Mouse (Mus musculus): ENCODE data around the gene Hs1bp3. TPM values are rescaled to one million over a fixed set of nuclear protein-coding genes. Genes with fewer than 3 reads are reported as not detected.

Hs1bp3 gene
- polyA plus RNA-seq, 1 experiment = 11.1 TPM

- TF ChIP-seq GATA1 (IDR thresholded peaks at IDR 0.05; ENCODE audit: borderline replicate concordance, low read length) = no peak
- no peak for TF ChIP-seq FLI1 (IDR thresholded peaks at IDR 0.05; ENCODE audit: low read length)
- H3K9me3 ChIP-seq = no peaks in the 10 kb centered on the region
- H3K36me3 ChIP-seq (replicated peaks; ENCODE audit: low read length) = peaks cover 95% of the 10 kb centered on the region
- H3K4me1 ChIP-seq = peaks cover 98% of the 10 kb centered on the region
- no peak overlapping the region for H3K4me3 ChIP-seq (replicated peaks)
- H3K27me3 ChIP-seq (replicated peaks) = no peaks in the 10 kb centered on the region
Observed at GRCm38 (mm10) chr12:8332174-8332542, 18.9 kb downstream of the Hs1bp3 start.

DNA sequence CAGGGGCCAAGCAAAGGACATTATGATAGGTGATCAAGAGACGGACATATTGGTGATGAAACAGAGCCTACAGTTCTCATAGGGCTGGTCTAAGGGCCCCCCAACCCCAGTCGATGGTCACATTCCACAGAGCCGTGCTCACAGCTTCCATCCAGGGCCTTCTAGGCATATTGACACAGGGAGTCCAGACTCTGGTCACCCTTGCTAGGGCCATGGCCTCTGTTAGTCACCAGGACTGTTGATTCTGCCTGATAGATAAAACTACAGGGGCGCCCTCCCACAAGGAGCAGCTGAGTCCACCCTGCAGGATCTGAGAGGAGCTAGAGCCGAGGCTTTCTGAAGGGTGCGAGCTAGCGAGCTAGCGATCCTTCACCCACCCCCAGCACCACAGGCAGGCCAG is 20.4 kb downstream of the Hs1bp3 start:
- Histone ChIP-seq H3K4me3 (replicated peaks) (no peak overlapping the region), H3K4me1 (peaks cover 98% of the 10 kb centered on the region), H3K27me3 (replicated peaks) (no peaks in the 10 kb centered on the region), H3K36me3 (replicated peaks; ENCODE audit: low read length) (peaks cover 96% of the 10 kb centered on the region), H3K9me3 (no peaks in the 10 kb centered on the region)
- TF ChIP-seq FLI1 (IDR thresholded peaks at IDR 0.05; ENCODE audit: low read length) (no peak), GATA1 (IDR thresholded peaks at IDR 0.05; ENCODE audit: borderline replicate concordance, low read length) (no peak)

GRCm38 (mm10) chr12:8334261-8334660 is 21.0 kb downstream of the Hs1bp3 start:
- Histone ChIP-seq H3K27me3 (replicated peaks) (no peaks in the 10 kb centered on the region), H3K4me1 (peaks cover 100% of the 10 kb centered on the region), H3K9me3 (no peaks in the 10 kb centered on the region), H3K4me3 (replicated peaks) (no peak overlapping the region), H3K36me3 (replicated peaks; ENCODE audit: low read length) (peaks cover 96% of the 10 kb centered on the region)
- TF ChIP-seq GATA1 (IDR thresholded peaks at IDR 0.05; ENCODE audit: borderline replicate concordance, low read length) = no peak
- no peak for TF ChIP-seq FLI1 (IDR thresholded peaks at IDR 0.05; ENCODE audit: low read length)

DNA sequence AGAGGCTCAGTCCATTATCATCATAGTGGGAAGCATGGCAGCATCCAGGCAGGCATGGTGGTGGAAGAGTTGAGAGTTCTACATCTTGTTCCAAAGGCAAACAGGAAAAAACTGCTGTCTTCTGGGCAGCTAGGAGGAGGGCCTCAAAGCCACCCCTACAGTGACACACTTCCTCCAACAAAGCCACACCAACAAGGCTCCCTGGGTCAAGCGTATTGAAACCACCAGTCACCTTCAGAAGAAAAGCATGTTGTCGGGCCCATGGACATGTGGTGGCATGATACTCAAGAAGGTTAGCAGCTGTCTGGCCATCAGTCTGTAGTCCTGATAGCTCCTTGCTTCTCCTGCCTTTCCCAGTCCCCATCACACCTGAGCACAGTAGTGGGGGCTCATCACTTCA is 22.3 kb downstream of the Hs1bp3 start:
- peak overlapping the region; percentile 57 for H3K4me3 ChIP-seq (replicated peaks)
- TF ChIP-seq GATA1 (IDR thresholded peaks at IDR 0.05; ENCODE audit: borderline replicate concordance, low read length) = no peak
- no peak for TF ChIP-seq FLI1 (IDR thresholded peaks at IDR 0.05; ENCODE audit: low read length)
- H3K36me3 ChIP-seq (replicated peaks; ENCODE audit: low read length) = peaks cover 96% of the 10 kb centered on the region
- H3K9me3 ChIP-seq = no peaks in the 10 kb centered on the region
- H3K4me1 ChIP-seq = peaks cover 100% of the 10 kb centered on the region
- no peaks in the 10 kb centered on the region for H3K27me3 ChIP-seq (replicated peaks)

DNA sequence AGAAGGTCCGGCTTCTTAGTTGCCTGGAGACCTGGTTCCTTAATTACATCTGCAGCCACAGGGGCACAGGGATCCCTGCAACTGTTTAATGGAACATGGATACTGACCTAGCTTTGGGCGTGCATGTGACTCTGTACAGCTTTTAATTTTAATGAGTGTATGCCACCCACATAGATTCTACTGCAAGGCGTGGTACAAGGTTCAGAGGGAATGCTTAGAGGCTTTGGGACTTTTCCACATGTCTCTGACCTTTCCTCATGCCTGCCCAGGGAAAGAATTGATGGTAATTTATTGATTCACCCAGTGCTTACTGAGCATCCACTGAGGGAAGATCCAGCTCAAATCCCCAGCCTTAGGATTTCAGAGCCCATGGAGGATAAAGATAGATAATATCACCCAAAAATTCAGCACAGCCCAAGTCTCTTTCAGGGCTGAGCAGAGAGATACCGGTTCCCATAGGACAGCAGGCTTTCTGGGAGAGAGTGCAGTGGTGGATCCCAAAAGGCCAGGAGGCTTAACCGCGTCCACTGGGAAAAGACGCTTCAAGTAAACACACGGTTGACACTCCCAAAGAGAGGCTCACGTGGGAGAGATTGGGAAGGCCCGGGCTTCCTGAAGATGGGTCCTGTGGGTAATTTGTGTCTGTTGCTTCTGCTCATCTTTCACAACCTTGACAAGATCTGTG is 23.5 kb downstream of the Hs1bp3 start:
- Histone ChIP-seq H3K36me3 (replicated peaks; ENCODE audit: low read length) (peaks cover 96% of the 10 kb centered on the region), H3K27me3 (replicated peaks) (no peaks in the 10 kb centered on the region), H3K4me1 (peaks cover 100% of the 10 kb centered on the region), H3K9me3 (no peaks in the 10 kb centered on the region), H3K4me3 (replicated peaks) (no peak overlapping the region)
- TF ChIP-seq GATA1 (IDR thresholded peaks at IDR 0.05; ENCODE audit: borderline replicate concordance, low read length) = no peak
- no peak for TF ChIP-seq FLI1 (IDR thresholded peaks at IDR 0.05; ENCODE audit: low read length)

DNA sequence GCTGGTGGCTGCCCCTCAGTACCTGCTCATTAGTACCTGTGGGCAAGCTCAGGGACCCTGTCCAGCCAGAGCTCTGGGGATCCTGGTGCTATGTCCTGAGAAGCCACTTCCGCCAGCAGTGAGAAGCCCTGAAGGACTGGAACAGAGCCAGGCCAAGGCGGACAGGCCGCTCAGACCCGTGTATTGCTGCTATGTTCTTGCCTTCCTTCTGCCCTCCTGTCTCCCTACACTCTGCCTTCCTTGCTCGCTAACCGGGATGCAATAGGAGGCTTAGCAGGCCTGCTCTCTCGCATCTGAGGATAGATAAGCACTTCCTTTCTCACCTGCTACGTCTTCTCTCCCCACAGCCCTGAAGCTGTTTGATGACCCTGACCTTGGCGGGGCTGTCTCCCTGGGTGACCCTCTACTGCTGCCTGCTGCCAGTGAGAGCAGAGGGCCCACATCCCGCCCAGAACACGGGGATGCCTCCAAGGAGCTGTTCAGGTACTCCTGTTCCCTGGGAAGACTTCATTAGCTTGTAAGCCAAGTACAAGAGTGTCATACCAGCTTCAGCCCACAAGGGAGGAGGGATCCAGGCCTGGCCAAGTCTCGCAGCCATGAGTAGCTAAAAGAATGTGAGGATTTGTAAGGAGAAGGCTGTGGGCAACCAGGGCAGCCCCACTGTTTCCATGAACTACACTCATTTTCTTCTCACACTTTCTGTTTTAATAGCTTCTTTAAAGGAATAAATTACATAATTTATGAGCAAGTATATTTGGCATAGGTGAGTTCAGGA is 24.2 kb downstream of the Hs1bp3 start:
- Histone ChIP-seq H3K4me3 (replicated peaks) (no peak overlapping the region), H3K4me1 (peaks cover 100% of the 10 kb centered on the region), H3K27me3 (replicated peaks) (no peaks in the 10 kb centered on the region), H3K9me3 (no peaks in the 10 kb centered on the region), H3K36me3 (replicated peaks; ENCODE audit: low read length) (peaks cover 96% of the 10 kb centered on the region)
- no peak for TF ChIP-seq FLI1 (IDR thresholded peaks at IDR 0.05; ENCODE audit: low read length)
- TF ChIP-seq GATA1 (IDR thresholded peaks at IDR 0.05; ENCODE audit: borderline replicate concordance, low read length) = no peak

- Histone ChIP-seq H3K4me3 (replicated peaks) (no peak overlapping the region), H3K27me3 (replicated peaks) (no peaks in the 10 kb centered on the region), H3K36me3 (replicated peaks; ENCODE audit: low read length) (peaks cover 97% of the 10 kb centered on the region), H3K9me3 (no peaks in the 10 kb centered on the region), H3K4me1 (peaks cover 100% of the 10 kb centered on the region)
- TF ChIP-seq GATA1 (IDR thresholded peaks at IDR 0.05; ENCODE audit: borderline replicate concordance, low read length) (no peak), FLI1 (IDR thresholded peaks at IDR 0.05; ENCODE audit: low read length) (no peak)
Observed at GRCm38 (mm10) chr12:8338491-8338890, 25.3 kb downstream of the Hs1bp3 start.

DNA sequence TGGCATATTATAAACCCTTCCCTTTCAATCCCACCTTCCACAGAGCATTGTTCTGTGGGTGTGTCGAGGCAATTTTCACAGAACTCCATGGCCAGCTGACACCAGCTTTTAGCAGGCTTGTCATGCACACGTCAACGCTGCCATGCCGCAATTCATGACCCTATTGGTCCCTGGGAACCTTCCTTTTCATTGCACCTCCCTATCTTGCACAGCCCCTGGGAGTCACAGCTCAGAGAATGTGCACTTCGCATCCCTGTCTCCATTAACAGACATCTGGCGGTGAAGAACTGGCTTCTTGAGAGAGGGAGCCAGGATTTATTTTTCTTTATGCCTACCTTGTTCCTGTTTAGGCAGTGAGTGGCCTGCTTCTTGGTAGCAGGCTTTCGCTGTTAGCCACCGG is 25.7 kb downstream of the Hs1bp3 start:
- Histone ChIP-seq H3K36me3 (replicated peaks; ENCODE audit: low read length) (peaks cover 93% of the 10 kb centered on the region), H3K4me3 (replicated peaks) (no peak overlapping the region), H3K9me3 (no peaks in the 10 kb centered on the region)

DNA sequence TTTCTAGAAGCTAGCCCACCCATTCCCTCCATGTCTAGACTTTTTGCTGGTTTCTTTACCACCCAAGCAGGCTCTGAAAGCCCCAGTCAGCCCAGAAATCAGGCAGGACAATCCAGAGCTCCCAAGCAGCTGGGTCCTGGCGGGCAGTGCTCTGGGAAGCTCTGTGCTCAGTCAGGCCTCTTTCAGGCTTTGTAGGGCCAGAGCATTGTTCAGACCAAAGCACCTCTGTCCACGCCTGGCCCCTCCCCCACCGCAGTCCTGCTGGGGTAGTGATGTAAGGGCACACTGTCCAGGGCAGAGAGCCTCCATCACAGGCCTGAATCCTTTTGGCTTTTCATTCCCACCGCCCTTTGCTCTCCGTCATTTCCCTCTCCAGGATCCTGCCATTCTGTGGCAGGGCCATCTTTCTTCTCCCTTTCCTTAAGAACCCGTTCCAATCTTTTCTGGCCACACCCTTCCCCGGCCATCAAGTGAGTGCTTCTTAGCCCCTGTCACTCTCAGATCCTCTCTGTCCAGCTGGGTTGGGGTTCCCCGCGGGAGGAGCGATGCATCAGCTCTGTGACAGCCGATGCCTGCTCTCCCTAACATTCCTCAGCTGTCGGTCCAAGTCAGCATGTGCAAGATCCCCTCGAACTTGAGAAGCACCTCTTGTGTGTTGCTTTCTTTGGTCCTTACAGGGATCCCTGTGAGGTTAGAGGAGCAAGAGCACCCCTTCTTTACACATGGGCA is 26.5 kb downstream of the Hs1bp3 start:
- H3K9me3 ChIP-seq = no peaks in the 10 kb centered on the region
- peaks cover 100% of the 10 kb centered on the region for H3K4me1 ChIP-seq
- H3K36me3 ChIP-seq (replicated peaks; ENCODE audit: low read length) = peaks cover 86% of the 10 kb centered on the region
- no peak for TF ChIP-seq FLI1 (IDR thresholded peaks at IDR 0.05; ENCODE audit: low read length)
- H3K27me3 ChIP-seq (replicated peaks) = no peaks in the 10 kb centered on the region
- no peak overlapping the region for H3K4me3 ChIP-seq (replicated peaks)

More for the DNA sequence above, 25.7 kb downstream of the Hs1bp3 start:
- Histone ChIP-seq H3K4me1 (peaks cover 100% of the 10 kb centered on the region), H3K27me3 (replicated peaks) (no peaks in the 10 kb centered on the region)
- no peak for TF ChIP-seq FLI1 (IDR thresholded peaks at IDR 0.05; ENCODE audit: low read length)
- no peak for TF ChIP-seq GATA1 (IDR thresholded peaks at IDR 0.05; ENCODE audit: borderline replicate concordance, low read length)

DNA sequence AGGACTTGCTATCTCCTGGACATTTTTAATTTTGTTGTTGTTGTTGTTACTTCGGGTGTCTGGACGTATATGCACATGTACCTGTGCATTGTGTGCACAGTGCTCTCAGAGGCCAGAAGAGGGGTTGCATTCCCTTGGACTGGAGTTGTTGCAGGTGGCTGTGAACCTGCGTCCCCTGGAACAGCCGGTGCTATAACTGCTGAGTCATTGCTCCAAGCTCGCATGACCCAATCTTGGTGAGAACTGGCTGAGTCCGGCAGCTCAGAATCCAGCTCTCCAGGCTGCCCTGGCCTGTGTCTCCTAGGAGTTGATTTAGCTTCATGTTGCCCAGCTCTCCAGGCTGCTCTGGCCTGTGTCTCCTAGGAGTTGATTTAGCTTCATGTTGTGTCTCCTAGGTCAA is 27.8 kb downstream of the Hs1bp3 start:
- H3K36me3 ChIP-seq (replicated peaks; ENCODE audit: low read length) = peaks cover 74% of the 10 kb centered on the region
- TF ChIP-seq FLI1 (IDR thresholded peaks at IDR 0.05; ENCODE audit: low read length) = no peak
- TF ChIP-seq GATA1 (IDR thresholded peaks at IDR 0.05; ENCODE audit: borderline replicate concordance, low read length) = no peak
- H3K4me1 ChIP-seq = peaks cover 100% of the 10 kb centered on the region
- H3K9me3 ChIP-seq = no peaks in the 10 kb centered on the region
- H3K4me3 ChIP-seq (replicated peaks) = no peak overlapping the region
- no peaks in the 10 kb centered on the region for H3K27me3 ChIP-seq (replicated peaks)

All from megakaryocyte, embryonic 14.5 days (primary cell).